Mouse (Mus musculus) stomach, postnatal 0 days (tissue): ENCODE data around the gene Prima1.

Experiments
- CTCF ChIP-seq: IDR thresholded peaks from 2 replicates; pipeline ENCODE4 v1.5.1; 2016; ENCODE audit warnings: antibody characterized with exemption, low read depth, mild to moderate bottlenecking, moderate library complexity
- EP300 ChIP-seq: optimal IDR thresholded peaks from 2 replicates; pipeline ENCODE3; 2016; ENCODE audit warnings: antibody characterized with exemption

DNA sequence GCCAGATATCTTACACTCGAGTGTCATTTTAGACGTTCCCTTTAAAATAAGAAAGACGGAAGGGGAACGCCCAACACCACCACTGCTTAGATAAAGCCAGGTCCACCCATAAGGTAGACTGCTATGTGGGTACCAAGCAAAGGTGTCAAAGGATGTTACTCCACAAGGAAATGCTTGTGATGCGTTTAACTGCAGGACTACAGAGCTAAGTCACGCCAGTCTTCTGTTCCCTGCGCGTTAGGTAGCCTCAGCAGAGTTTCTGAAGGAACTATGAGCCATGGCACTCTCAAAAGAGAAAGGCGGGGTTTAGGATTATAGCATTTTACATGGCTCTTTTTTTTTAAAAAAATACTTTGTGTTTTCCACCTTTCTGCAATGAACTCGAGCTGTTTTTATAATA is 78.4 kb downstream of the Prima1 start:
- TF ChIP-seq EP300 (no peak), CTCF (no peak)
